Mouse (Mus musculus): ENCODE measurements around the gene Ptk7. TPM values are rescaled to one million over a fixed set of nuclear protein-coding genes. Genes with fewer than 3 reads are reported as not detected.
A peak's percentile ranks its signal among the peaks of the same experiment; 100 is the strongest.

Ptk7 gene
- polyA plus RNA-seq (2012; rRNA removed), result 22.9 and 38.7 TPM in 2 replicates

GRCm38 (mm10) chr17:46628791-46629684, at the start of gene Ptk7:
Gene Ptk7 (minus strand): TSS chr17:46629504.
- peak; percentile 97 for DNase-seq (ENCODE audit: low read depth)
- TF ChIP-seq CTCF (IDR thresholded peaks at IDR 0.05; ENCODE audit: borderline replicate concordance, extremely low read depth, insufficient read depth, insufficient read length) (no peak), POLR2A (IDR thresholded peaks at IDR 0.05; ENCODE audit: borderline replicate concordance, extremely low read depth, insufficient read depth, insufficient read length, poor library complexity, severe bottlenecking) (peak; percentile 95)

GRCm38 (mm10) chr17:46678911-46679310, 49.6 kb upstream of the Ptk7 start:
- no peak for DNase-seq (ENCODE audit: low read depth)
- TF ChIP-seq CTCF (IDR thresholded peaks at IDR 0.05; ENCODE audit: borderline replicate concordance, extremely low read depth, insufficient read depth, insufficient read length) (no peak), POLR2A (IDR thresholded peaks at IDR 0.05; ENCODE audit: borderline replicate concordance, extremely low read depth, insufficient read depth, insufficient read length, poor library complexity, severe bottlenecking) (no peak)

- no peak for DNase-seq (ENCODE audit: low read depth)
- TF ChIP-seq CTCF (IDR thresholded peaks at IDR 0.05; ENCODE audit: borderline replicate concordance, extremely low read depth, insufficient read depth, insufficient read length), result no peak
- no peak for TF ChIP-seq POLR2A (IDR thresholded peaks at IDR 0.05; ENCODE audit: borderline replicate concordance, extremely low read depth, insufficient read depth, insufficient read length, poor library complexity, severe bottlenecking)
Observed at GRCm38 (mm10) chr17:46678416-46678815, 49.1 kb upstream of the Ptk7 start, which contains the start of gene Mea1. Gene Mea1 (plus strand): TSS chr17:46678793.

DNA sequence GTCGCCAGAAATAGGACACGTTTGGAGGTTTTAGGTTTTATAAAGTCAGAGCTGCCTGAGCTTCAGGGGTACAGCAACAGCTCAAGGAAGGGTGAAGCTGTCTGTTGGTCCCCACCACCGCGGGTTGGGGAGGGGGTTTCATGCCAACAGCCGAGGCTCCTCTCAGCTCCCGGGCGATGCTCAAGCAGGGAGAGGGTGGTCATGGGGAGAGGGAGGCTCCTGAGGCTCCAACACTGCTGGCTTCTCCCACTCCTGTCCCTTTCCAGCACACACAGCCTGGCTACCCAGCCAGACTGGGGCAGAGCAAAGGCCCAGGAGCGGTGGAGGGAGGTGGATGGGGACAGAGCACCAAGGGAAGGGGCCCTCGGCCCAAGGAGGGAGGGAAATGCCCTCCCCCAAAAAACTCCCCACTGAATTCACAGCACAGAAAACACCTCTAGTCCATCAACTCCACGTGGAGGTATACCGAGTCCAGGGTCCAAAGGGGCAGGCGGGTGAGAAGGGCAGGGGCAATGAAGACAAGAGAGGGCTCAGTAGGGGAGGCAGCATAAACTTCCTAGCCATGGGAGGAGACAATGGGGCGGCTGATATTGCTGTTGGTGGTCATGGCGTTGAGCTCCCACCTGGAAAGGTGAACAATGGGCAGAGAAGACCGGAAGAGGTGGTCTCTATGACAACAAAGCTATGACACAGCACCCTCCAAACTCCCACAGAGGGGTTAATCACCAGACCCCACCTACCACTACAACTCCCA, 45.4 kb upstream of the Ptk7 start:
- TF ChIP-seq CTCF (IDR thresholded peaks at IDR 0.05; ENCODE audit: borderline replicate concordance, extremely low read depth, insufficient read depth, insufficient read length) (no peak), POLR2A (IDR thresholded peaks at IDR 0.05; ENCODE audit: borderline replicate concordance, extremely low read depth, insufficient read depth, insufficient read length, poor library complexity, severe bottlenecking) (no peak)

DNA sequence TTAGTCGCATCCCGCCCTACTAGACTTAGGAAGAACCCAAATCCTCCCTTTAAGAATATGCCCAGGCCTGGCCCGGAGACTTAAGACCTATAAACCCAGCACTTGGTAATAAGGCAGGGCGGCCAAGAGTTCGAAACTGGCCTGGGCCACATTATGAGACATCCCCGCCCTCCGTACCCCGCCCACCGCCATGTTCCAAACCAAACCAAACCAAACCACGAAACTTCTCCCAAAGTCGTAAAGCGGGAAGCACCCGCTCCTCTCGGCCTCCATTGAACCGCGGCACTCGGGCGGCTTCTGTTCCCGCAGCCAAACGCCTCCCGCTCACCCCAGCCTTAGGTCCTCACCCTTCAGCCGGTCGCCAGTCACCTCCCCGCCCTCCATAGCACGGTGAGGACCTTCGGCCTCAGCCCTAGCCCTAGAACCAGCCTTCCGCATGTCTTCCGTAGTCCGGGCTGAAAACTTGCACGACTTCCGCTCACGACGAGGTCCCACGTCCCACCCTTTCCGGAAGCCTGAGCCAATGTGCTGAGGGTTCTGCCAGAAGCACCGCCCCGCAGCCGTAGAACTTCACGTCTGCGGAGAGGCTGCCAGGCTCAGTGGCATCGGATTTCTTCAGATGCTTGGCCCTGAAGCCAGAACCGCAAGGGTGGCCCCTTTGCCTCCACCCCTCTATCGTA, 44.7 kb upstream of the Ptk7 start, which contains the start of gene Rrp36:
Gene Rrp36 (minus strand): TSS at position 503 of the 680 bp plus-strand sequence.
- TF ChIP-seq POLR2A (IDR thresholded peaks at IDR 0.05; ENCODE audit: borderline replicate concordance, extremely low read depth, insufficient read depth, insufficient read length, poor library complexity, severe bottlenecking), result peak; percentile 23; the same call in 1 of the 2 replicates
- no peak for TF ChIP-seq CTCF (IDR thresholded peaks at IDR 0.05; ENCODE audit: borderline replicate concordance, extremely low read depth, insufficient read depth, insufficient read length)

More for the DNA sequence above, 45.4 kb upstream of the Ptk7 start:
- DNase-seq (ENCODE audit: low read depth), result no peak

GRCm38 (mm10) chr17:46669911-46670310, 40.6 kb upstream of the Ptk7 start:
- no peak for DNase-seq (ENCODE audit: low read depth)
- TF ChIP-seq POLR2A (IDR thresholded peaks at IDR 0.05; ENCODE audit: borderline replicate concordance, extremely low read depth, insufficient read depth, insufficient read length, poor library complexity, severe bottlenecking) (no peak), CTCF (IDR thresholded peaks at IDR 0.05; ENCODE audit: borderline replicate concordance, extremely low read depth, insufficient read depth, insufficient read length) (no peak)

More for the DNA sequence above, 44.7 kb upstream of the Ptk7 start, which contains the start of gene Rrp36:
- peak; percentile 97 for DNase-seq (ENCODE audit: low read depth)

DNA sequence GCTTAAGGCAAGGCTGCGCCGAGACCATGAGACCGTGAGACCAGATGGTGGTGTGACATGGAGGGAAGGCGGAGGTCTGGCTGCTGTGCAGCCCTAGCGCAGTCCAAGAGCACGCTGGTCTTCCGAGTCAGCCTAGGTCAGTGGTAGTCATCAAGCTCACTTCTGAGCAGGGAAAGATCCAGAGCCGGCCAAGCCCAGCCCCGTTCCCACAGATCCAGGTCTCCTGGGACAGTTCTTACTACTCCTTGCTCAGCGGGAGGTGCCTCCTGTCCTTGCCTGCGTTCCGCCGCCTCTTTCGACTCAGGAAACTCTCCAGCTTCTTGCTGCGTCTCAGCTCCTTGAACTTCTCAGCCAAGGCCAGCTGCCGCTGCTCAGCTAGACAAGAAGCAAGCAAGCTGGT, 38.4 kb upstream of the Ptk7 start:
- TF ChIP-seq CTCF (IDR thresholded peaks at IDR 0.05; ENCODE audit: borderline replicate concordance, extremely low read depth, insufficient read depth, insufficient read length) (no peak), POLR2A (IDR thresholded peaks at IDR 0.05; ENCODE audit: borderline replicate concordance, extremely low read depth, insufficient read depth, insufficient read length, poor library complexity, severe bottlenecking) (no peak)

DNA sequence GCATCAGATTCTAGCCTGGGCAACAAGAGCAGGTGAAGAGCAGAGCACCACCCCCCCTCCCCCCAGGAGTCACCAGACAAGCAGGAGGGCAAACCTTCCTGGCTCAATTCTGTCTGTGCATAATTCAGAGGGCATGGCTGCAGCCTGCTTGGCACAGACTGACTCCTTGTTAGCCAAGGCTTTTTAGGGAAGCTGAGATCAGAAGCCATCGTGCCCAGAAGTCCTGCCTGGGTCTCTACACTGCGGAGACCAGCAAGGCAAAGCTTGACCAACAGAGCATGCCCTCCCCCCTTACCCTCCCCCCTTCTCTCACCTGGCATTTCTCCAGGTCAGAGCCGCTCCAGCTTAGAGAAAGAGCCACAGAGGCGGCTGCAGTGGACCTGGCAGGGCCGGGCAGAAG, 33.4 kb upstream of the Ptk7 start:
- DNase-seq (ENCODE audit: low read depth), result no peak
- TF ChIP-seq CTCF (IDR thresholded peaks at IDR 0.05; ENCODE audit: borderline replicate concordance, extremely low read depth, insufficient read depth, insufficient read length) (no peak), POLR2A (IDR thresholded peaks at IDR 0.05; ENCODE audit: borderline replicate concordance, extremely low read depth, insufficient read depth, insufficient read length, poor library complexity, severe bottlenecking) (no peak)

More for the DNA sequence above, 38.4 kb upstream of the Ptk7 start:
- no peak for DNase-seq (ENCODE audit: low read depth)

DNA sequence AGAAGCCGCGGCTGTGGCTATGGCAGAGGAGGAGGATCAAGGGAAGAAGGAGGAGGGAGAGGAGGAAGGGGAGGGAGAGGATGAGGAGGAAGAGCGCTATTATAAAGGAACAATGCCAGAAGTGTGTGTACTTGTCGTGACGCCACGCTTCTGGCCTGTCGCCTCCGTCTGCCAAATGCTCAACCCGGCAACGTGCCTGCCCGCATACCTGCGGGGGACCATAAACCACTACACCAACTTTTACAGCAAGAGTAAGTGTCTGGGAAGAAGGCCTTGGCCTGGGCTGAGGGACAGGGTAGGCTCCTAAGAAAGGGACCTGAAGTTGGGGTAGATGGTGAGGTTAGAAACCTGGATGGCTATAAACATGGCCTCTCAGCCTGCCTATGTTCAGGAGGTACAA, 32.7 kb upstream of the Ptk7 start:
- DNase-seq (ENCODE audit: low read depth), result no peak
- TF ChIP-seq CTCF (IDR thresholded peaks at IDR 0.05; ENCODE audit: borderline replicate concordance, extremely low read depth, insufficient read depth, insufficient read length) (no peak), POLR2A (IDR thresholded peaks at IDR 0.05; ENCODE audit: borderline replicate concordance, extremely low read depth, insufficient read depth, insufficient read length, poor library complexity, severe bottlenecking) (no peak)

GRCm38 (mm10) chr17:46661351-46661750, 32.0 kb upstream of the Ptk7 start:
- no peak for TF ChIP-seq POLR2A (IDR thresholded peaks at IDR 0.05; ENCODE audit: borderline replicate concordance, extremely low read depth, insufficient read depth, insufficient read length, poor library complexity, severe bottlenecking)
- TF ChIP-seq CTCF (IDR thresholded peaks at IDR 0.05; ENCODE audit: borderline replicate concordance, extremely low read depth, insufficient read depth, insufficient read length), result no peak
- no peak for DNase-seq (ENCODE audit: low read depth)
